Mouse (Mus musculus): ENCODE data around the gene March1.

DNA sequence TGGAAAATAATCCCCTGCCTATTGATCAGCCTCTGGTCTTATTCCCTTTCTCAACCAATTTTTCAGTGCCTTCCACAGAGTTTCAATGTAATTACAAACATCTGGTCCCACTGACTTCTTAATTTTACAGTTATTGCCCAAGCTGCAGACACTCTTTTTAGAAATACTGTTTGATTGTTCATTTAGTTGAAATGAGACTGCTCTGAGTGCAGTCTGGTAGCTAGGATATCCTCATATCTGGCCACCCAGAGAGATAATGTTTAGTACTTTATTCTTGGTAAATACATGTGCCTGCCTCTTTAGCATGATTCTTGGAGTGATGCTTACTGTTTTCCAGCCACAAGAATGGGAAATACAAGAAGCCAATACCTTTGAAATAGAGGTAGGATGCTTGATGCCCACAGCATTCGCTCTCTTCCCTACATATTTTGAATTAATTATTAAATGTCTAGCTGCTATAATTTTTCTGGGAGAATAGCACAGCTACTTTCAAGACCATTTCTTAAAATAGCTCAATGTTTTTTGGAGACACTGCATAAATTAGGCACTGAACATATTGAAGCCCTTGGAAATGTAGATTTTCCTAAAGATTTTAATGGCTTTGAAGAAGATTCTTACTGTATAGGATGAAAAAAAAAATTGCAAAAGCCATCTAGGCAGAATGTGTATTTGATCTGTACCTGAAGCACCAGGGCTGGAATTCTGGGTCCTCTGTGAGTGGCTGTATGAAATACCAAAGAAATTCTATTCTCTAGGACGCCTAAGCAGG, 549.9 kb downstream of the March1 start:
- no peak for TF ChIP-seq CTCF (IDR thresholded peaks at IDR 0.05; ENCODE audit: control insufficient read depth, insufficient read depth, insufficient read length)
- TF ChIP-seq USF1 (IDR thresholded peaks at IDR 0.05; ENCODE audit: low read depth), result no peak
- TF ChIP-seq CEBPB (IDR thresholded peaks at IDR 0.05; ENCODE audit: low read depth), result no peak
- no peak for TF ChIP-seq MYOD1 (IDR thresholded peaks at IDR 0.05; ENCODE audit: control insufficient read depth, insufficient read length, low read depth)
- TF ChIP-seq MAX (IDR thresholded peaks at IDR 0.05), result no peak
- no peak for TF ChIP-seq MYOG (IDR thresholded peaks at IDR 0.05; ENCODE audit: control insufficient read depth, extremely low read depth, insufficient read length)

Data from C2C12 (cell line).